Mouse (Mus musculus) olfactory bulb, adult 2 months (tissue): Measurements from ENCODE around the gene Mxi1.

ENCODE experiments used
- CTCF ChIP-seq: fragments of 200-500 bp; IDR thresholded peaks from 2 replicates; pipeline ENCODE4 v1.5.1; 2012; ENCODE audit warnings: low read depth, mild to moderate bottlenecking, low read length, moderate library complexity; ENCODE audit not compliant: insufficient read depth
- POLR2A ChIP-seq: fragments of 200-500 bp; IDR thresholded peaks from 2 replicates; pipeline ENCODE4 v1.6.1; 2012; ENCODE audit warnings: mild to moderate bottlenecking, low read depth, low read length, moderate library complexity; ENCODE audit not compliant: insufficient read depth

GRCm38 (mm10) chr19:53316963-53317362 is 6.6 kb downstream of the Mxi1 start:
- TF ChIP-seq CTCF (no peak), POLR2A (no peak)
